Mouse (Mus musculus) layer of hippocampus, adult 8-10 months (tissue): ENCODE measurements around the gene Themis. TPM values are rescaled to one million over a fixed set of nuclear protein-coding genes. Genes with fewer than 3 reads are reported as not detected.

Experiments used
- DNase-seq, 2 experiments: peaks; one replicate each; pipeline ENCODE4 v3.0.0; 2022; ENCODE audit warnings: low spot score in 2 of 2
- total RNA-seq, 4 experiments: library from RNA; stranded (reverse); gene quantifications; 2 replicates each; pipeline ENCODE4 v1.2.4; 2022

Gene Themis
- total RNA-seq: not detected

- no peak for DNase-seq
Observed at GRCm38 (mm10) chr10:28668261-28668660, at the start of gene Themis. TSS of gene Themis (plus strand) at chr10:28668360.

- DNase-seq: no peak
Observed at GRCm38 (mm10) chr10:28619415-28619814, 48.7 kb upstream of the Themis start.

GRCm38 (mm10) chr10:28636096-28636495 lies 32.1 kb upstream of the Themis start:
- no peak for DNase-seq

GRCm38 (mm10) chr10:28641887-28642286 lies 26.3 kb upstream of the Themis start:
- DNase-seq: no peak

GRCm38 (mm10) chr10:28647855-28648254 lies 20.3 kb upstream of the Themis start:
- no peak for DNase-seq

GRCm38 (mm10) chr10:28649109-28649899 lies 18.9 kb upstream of the Themis start:
- DNase-seq: no peak

GRCm38 (mm10) chr10:28649900-28650160 lies 18.3 kb upstream of the Themis start:
- no peak for DNase-seq

- DNase-seq: no peak
Observed at GRCm38 (mm10) chr10:28651910-28652309, 16.2 kb upstream of the Themis start.

- DNase-seq: no peak
Observed at GRCm38 (mm10) chr10:28654733-28655132, 13.4 kb upstream of the Themis start.

GRCm38 (mm10) chr10:28665141-28665540 lies 3.0 kb upstream of the Themis start:
- DNase-seq: no peak

- DNase-seq: no peak
Observed at GRCm38 (mm10) chr10:28673931-28674330, 5.8 kb downstream of the Themis start.

- no peak for DNase-seq
Observed at GRCm38 (mm10) chr10:28675337-28675736, 7.2 kb downstream of the Themis start.

GRCm38 (mm10) chr10:28694981-28695380 lies 26.8 kb downstream of the Themis start:
- DNase-seq: no peak

GRCm38 (mm10) chr10:28696032-28696431 lies 27.9 kb downstream of the Themis start:
- DNase-seq: no peak

GRCm38 (mm10) chr10:28698175-28698574 lies 30.0 kb downstream of the Themis start:
- DNase-seq: no peak

- peak in 1 of 2 experiments; percentile 7 for DNase-seq
Observed at GRCm38 (mm10) chr10:28721828-28722227, 53.7 kb downstream of the Themis start.

GRCm38 (mm10) chr10:28723266-28723665 lies 55.1 kb downstream of the Themis start:
- DNase-seq: no peak

- no peak for DNase-seq
Observed at GRCm38 (mm10) chr10:28730122-28730521, 62.0 kb downstream of the Themis start.

GRCm38 (mm10) chr10:28737953-28738352 lies 69.8 kb downstream of the Themis start:
- DNase-seq: no peak

GRCm38 (mm10) chr10:28746426-28746825 lies 78.3 kb downstream of the Themis start:
- DNase-seq: no peak

- DNase-seq: no peak
Observed at GRCm38 (mm10) chr10:28753321-28753720, 85.2 kb downstream of the Themis start.

GRCm38 (mm10) chr10:28754927-28755326 lies 86.8 kb downstream of the Themis start:
- DNase-seq: peak; percentile 11 to 28

- no peak for DNase-seq
Observed at GRCm38 (mm10) chr10:28776777-28777402, 108.7 kb downstream of the Themis start.
